Mouse (Mus musculus) ES-Bruce4 (cell line): ENCODE data around the gene Tmem120b.

ENCODE experiments used
- CTCF ChIP-seq: IDR thresholded peaks from one replicate; pipeline ENCODE4 v1.8.1; 2011; ENCODE audit warnings: low read depth, low read length
- EP300 ChIP-seq: IDR thresholded peaks from 2 replicates; pipeline ENCODE4 v1.6.1; 2011; ENCODE audit warnings: low read depth, low read length; ENCODE audit not compliant: insufficient read depth
- POLR2A ChIP-seq: IDR thresholded peaks from one replicate; pipeline ENCODE4 v1.8.1; 2011; ENCODE audit warnings: low read length; ENCODE audit not compliant: insufficient read depth

GRCm38 (mm10) chr5:123098487-123098886, 30.3 kb downstream of the Tmem120b start:
- TF ChIP-seq EP300 (no peak), CTCF (no peak), POLR2A (no peak)
